In the genomic region with DNA sequence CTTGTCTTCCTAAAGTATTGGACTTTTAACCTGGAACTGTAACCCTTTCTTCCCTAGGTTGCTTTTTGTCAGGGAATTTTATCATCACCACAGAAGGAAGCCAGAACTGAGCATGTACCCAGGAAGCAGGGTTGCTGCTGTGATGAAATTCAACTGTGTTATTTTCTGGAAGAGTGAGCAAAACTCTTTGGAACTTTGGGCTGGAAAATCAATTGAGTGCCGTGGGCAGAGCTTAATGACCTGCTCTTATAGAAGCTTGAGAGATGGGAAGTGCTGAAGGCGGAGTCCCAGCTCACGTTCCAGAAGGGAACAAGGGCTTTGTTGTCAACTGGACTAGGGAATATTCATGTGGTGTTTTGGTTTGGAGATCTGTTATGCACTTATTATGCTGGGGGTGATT, we compare ENCODE assay signal across 21 mouse cellular contexts. TPM values are rescaled to one million over a fixed set of nuclear protein-coding genes. Genes with fewer than 3 reads are reported as not detected.
"Had no signal": no experiment of that assay in that cellular context is flagged by ENCODE, and none has a peak within 500 bp of the region (broad histone marks: within the 10 kb centered on the region; RNA-seq: fewer than 3 reads in every experiment).

No protein-coding gene starts in this region.

- H3K4me1 ChIP-seq: liver, embryonic 13.5 days; liver, embryonic 15.5 days; neural tube, embryonic 13.5 days; neural tube, embryonic 15.5 days; stomach, embryonic 15.5 days had no signal

- ATAC-seq: midbrain, embryonic 13.5 days; midbrain, embryonic 15.5 days had no signal

- H3K36me3 ChIP-seq: liver, embryonic 13.5 days; liver, embryonic 15.5 days; midbrain, embryonic 10.5 days; midbrain, embryonic 13.5 days; midbrain, embryonic 15.5 days; neural tube, embryonic 13.5 days; neural tube, embryonic 15.5 days; stomach, embryonic 15.5 days had no signal

- DNase-seq: liver, embryonic 13.5 days; lung, adult 18-20 months; lung, embryonic 14.5 days; lung, postnatal 10 days; lung, postnatal 4 days; right cerebral cortex, postnatal 14 days; thymus, adult 2 months; thymus, postnatal 25 days; thymus, postnatal 4 days had no signal

- H3K9me3 ChIP-seq: liver, embryonic 13.5 days; liver, embryonic 15.5 days; midbrain, embryonic 10.5 days; midbrain, embryonic 13.5 days; midbrain, embryonic 15.5 days; neural tube, embryonic 13.5 days; neural tube, embryonic 15.5 days; stomach, embryonic 15.5 days had no signal

- H3K9ac ChIP-seq: liver, embryonic 13.5 days; liver, embryonic 15.5 days; lung, embryonic 14.5 days; midbrain, embryonic 13.5 days; midbrain, embryonic 15.5 days; neural tube, embryonic 13.5 days; neural tube, embryonic 15.5 days; stomach, embryonic 15.5 days had no signal

- H3K4me3 ChIP-seq: liver, embryonic 13.5 days; liver, embryonic 15.5 days; midbrain, embryonic 10.5 days; midbrain, embryonic 13.5 days; midbrain, embryonic 15.5 days; myocyte; neural tube, embryonic 13.5 days; neural tube, embryonic 15.5 days; stomach, embryonic 15.5 days had no signal

- H3K27ac ChIP-seq: liver, embryonic 13.5 days; liver, embryonic 15.5 days; midbrain, embryonic 10.5 days; midbrain, embryonic 13.5 days; midbrain, embryonic 15.5 days; neural tube, embryonic 13.5 days; neural tube, embryonic 15.5 days; stomach, embryonic 15.5 days; stomach, postnatal 0 days had no signal

- H3K27me3 ChIP-seq: liver, embryonic 13.5 days; liver, embryonic 15.5 days; midbrain, embryonic 13.5 days; midbrain, embryonic 15.5 days; neural tube, embryonic 13.5 days; neural tube, embryonic 15.5 days; stomach, embryonic 15.5 days had no signal

- H3K4me2 ChIP-seq: liver, embryonic 13.5 days; liver, embryonic 15.5 days; lung, embryonic 14.5 days; midbrain, embryonic 13.5 days; midbrain, embryonic 15.5 days; neural tube, embryonic 13.5 days; neural tube, embryonic 15.5 days; stomach, embryonic 15.5 days had no signal

RNA-seq across cellular contexts. Expression of gene Gm17359, which starts 37.5 kb away (rescaled TPM):
- polyA plus RNA-seq: liver, embryonic 13.5 days; lung, embryonic 14.5 days; lung, embryonic 16.5 days; midbrain, embryonic 13.5 days; midbrain, embryonic 15.5 days; myocyte; neural tube, embryonic 13.5 days; neural tube, embryonic 15.5 days; spleen, adult 2 months; stomach, embryonic 15.5 days; stomach, postnatal 0 days; urinary bladder, adult 2 months had no signal
